Mouse (Mus musculus): ENCODE results near the gene Fstl4.
A peak's percentile ranks its signal among the peaks of the same experiment; 100 is the strongest.

The Fstl4 gene

DNA sequence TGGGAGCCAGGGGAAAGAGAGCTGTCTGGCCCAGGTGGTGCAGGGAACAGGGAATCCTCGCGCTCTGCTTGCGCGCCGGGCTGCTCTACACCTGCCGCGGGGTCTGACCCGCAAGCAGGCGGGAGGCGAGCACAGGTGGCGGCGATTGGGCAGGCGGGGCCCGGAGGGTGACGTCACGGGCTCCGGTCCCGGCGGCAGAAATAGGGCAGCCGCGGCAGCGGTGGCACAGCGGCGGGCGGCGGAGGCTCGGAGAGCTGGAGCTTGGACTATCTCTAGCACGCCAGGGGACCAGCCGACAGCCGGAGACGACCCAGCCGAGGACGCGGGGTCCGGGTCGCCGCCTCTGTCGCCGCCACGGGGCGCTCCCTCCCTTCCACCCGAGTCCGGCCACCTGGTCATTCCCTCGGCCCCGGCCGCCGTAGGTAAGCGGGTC lies at the start of gene Fstl4:
TSS of gene Fstl4 (plus strand) at position 174 of the 433 bp plus-strand sequence.
- peak; percentile 33 to 48 for DNase-seq (ENCODE audit: low spot score in 2 of 2)

DNA sequence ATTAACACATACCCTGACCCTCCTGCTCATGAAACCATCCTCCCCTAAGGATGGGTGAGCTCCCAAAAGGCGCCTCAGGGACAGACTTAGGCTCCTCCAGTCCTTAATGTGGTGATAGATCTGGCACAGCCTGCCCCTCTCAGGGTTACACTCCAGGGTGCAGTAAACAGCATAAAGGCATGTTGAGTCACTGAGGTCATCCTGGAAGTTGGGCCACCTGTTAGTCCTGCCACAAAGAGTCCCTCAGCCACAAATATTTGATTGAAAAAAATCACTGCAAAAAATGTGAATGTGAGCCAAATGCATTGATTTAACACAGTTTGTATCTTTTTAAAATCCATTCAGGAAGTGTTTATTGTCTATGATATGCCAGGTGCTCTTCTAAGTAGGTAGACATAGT lies 45.9 kb upstream of the Fstl4 start:
- DNase-seq (ENCODE audit: low spot score in 2 of 2), result no peak

DNA sequence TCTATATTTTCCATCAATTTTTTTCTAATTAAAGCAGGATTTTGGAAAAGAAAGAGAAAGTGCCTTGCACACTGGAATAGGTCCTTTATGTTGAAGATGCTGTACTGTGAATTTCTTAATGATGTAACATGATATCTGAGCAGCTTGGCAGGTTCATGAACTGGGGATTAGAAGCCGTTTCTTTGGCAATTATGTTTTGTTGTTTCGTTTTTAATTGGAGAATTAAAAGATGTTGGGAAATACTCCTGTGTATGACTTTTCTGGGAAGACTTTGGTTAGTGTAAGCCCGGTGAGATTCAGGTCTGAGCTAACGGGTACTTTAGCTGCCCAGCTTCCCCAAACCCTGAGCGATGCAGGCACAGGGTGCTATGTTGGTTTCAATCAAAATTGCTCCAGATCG lies 43.3 kb upstream of the Fstl4 start:
- DNase-seq (ENCODE audit: low spot score in 2 of 2), result no peak

DNA sequence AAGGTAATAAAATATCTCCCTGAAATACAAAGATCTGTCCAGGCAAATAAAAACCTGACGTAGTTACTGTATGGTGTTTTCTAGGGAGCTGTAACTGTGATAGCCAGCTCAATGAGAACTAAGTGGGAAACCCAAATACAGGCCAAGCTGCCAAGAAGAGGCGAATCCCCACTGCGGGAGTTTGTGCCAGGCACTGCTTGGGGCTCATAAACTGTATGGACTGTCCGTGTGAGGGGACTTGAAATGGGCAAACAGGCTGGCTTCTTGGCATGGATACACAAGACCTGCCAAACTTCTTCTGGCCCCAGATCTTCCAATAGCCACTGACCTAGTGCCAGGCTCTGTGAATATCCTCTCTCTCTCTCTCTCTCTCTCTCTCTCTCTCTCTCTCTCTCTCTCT lies 41.7 kb upstream of the Fstl4 start:
- no peak for DNase-seq (ENCODE audit: low spot score in 2 of 2)

DNA sequence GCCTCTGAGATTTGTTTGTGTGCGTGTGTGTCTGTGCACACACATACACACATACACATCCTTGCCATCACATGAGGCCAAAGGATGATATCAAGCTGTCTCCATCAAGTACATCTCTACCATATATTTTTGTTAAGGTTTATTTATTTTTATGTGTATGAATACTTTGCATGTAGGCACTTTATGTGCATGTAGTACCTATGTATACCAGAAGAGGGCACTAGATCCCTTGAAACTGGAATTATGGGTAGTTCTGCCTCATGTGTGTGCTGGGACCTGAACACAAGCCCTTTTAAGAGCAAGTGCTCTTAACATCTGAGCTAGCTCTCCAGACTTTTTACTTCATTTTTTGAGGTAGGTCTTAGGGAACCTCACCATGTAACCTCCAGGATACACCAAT lies 38.4 kb upstream of the Fstl4 start:
- DNase-seq (ENCODE audit: low spot score in 2 of 2), result no peak

DNA sequence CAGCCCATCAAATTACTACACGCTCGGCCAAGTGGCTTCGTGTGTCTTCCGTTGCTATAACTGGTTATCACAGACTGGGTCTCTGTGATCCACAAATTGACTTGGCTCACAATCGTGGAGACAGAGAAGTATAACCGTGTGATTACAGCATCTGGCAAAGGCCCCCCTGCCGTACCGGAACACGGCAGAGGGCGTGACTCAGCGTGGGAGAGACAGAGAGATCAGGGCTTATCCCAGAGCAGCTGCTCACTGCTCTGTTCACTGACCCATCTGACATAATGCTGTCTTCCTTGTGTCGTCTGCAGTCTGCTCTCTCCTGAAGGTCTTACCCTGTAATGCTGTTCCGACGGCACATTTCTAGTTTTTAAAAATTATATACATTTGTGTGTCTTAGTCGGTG lies 36.0 kb upstream of the Fstl4 start:
- no peak for DNase-seq (ENCODE audit: low spot score in 2 of 2)

DNA sequence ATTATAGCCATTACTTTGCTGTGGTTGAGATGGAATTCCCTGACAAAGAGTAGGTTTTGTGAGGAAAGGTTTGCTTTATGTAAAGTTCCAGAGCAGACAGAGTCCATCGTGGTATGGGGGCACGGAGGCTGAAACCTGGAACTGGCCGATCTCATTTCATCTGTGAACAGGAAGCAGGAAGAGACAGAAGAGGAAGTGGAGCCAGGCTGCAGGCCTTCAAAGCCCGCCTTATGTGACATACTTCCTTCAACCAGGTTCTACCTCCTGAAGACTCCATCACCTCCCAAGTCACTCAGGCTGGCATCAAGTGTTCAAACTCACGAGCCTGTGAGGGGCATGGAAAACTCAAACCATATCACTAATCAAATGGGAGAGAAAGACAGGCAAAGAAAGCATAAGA lies 34.5 kb upstream of the Fstl4 start:
- no peak for DNase-seq (ENCODE audit: low spot score in 2 of 2)

DNA sequence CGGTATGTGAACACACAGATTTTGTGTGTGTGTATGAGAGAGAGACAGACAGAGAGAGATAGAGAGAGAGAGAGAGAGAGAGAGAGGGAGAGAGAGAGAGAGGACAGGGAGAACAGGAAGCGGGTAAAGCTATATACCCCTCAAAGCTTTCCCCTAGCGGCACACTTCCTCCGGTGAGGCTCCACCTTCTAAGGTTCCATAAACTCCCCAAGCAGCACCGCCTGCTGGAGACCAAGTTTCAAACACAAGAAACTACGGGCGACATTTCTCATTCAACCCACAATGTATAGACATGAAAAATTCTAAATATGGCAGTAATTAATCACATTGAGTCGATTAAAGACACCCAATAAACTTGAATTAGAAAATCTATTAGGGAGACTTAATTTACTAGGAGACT lies 32.5 kb upstream of the Fstl4 start:
- DNase-seq (ENCODE audit: low spot score in 2 of 2), result no peak

DNA sequence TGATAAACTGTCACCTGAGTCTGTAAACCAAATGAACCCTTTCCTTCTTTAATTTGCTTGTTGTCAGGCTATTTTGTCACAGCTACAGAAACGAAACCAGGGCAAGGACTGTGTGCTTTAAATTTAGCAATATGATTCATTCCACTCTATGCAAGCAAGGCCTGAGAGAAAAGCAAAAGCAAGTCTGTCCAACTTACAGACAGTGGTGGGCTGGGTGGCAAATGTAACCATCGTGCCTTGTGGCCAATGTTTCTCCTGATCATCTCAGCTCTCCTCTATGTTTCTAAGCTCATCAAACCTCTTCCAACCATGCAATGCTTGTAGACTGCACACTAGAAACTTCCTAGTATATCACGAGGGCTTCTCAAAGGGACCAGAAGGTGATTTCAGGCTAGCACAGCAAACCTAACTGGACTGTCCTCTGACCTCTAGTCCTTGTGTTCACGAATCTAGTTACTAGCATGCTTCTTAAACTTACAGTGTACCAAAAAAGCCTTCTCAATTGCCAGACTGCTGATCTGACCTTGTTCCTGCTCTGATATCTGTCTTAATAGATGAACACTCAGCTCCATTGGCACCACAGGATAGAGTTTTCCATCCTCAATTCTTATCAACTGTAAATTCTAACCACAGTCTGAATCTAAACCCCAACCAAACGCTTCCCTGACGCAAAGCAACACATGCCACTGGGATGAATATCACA lies 29.8 kb upstream of the Fstl4 start:
- peak; percentile 20 to 28 for DNase-seq (ENCODE audit: low spot score in 2 of 2)

DNA sequence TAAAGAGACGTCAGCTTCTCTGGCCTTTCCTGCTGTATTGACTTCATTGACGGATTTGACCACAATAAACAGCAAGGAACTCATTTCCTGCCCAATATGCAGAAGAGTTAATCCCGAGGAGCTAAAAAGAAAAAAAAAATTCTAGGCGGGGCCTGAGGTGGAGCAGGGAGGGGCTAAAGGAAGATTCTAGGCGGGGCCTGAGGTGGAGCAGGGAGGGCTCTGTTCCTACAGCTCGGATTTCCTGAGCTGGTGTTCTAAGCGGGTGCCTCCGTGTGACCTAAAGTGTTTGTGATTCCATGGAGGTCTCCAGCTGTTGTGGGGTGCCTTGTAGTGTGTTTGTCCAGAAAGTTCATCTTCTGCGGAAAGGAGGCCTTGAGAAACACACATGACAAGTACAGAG lies 25.2 kb upstream of the Fstl4 start:
- no peak for DNase-seq (ENCODE audit: low spot score in 2 of 2)

DNA sequence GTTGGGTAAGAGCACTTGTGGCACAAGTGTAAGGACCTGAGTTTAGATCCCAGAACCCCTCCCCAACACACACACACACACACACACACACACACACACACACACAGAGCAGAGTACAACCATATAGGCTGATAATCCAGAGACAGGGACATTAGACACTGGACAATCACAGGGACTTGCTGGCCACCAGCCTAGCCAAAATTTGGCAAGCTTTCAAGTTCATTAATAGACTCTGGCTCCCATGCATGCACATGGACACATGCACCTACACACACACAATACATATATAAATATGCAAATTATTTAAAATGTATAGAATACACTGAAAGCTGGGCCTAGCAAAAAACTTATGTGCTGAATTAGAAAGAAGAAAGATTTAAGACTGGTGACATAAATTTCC lies 24.0 kb upstream of the Fstl4 start:
- DNase-seq (ENCODE audit: low spot score in 2 of 2), result no peak

DNA sequence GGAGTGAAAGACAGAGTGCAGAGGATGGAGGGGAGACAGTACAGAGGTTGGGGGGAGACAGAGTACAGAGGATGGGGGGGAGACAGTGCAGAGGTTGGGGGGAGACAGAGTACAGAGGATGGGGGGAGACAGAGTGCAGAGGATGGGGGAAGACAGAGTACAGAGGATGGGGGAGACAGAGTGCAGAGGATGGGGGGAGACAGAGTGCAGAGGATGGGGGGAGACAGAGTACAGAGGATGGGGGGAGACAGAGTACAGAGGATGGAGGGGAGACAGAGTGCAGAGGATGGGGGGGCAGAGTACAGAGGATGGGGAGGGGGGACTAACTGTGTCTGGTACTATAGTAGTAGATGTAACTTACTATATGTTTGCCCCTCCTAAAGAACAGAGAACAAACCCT lies 20.5 kb upstream of the Fstl4 start:
- no peak for DNase-seq (ENCODE audit: low spot score in 2 of 2)

DNA sequence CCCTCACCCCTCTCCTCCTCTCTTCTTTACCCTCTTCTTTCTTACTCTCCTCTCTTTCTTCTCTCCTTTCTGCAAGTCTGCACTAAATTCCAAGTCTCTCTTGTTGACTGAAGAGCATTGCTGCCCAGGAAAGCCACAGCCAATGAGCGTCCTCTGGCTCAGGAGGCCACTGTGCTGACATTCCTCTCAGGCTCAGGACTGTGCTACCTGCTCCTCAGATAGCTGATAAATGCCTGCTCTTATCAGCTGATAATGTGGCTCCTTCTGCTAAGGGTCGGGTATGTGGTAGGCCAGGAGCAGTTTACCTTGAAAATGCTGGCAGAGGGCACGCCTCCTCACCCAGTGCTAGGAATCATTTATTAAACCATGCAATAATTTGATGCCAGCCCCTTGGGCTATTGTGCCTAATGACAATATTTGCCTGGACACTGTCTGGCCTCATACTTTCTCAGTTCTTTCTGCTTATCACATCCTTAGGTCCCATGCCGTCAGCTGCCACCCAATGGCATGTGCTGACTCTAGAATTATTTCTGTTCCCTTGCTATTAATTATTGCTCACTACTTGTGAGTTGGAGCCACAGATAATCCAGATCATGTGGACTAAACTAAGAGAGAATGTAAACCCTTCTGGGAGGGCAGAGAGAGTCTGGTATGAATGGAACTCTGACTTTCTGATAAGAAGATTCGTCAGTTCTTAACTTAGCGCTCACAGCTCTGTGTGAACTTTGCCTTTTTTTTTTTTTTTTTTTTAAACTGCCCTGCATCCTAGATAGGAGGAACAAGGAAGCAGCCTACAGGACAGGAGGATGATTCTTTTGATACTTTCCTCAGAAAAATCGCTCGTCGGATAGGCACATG lies 19.6 kb upstream of the Fstl4 start:
- DNase-seq (ENCODE audit: low spot score in 2 of 2), result no peak

DNA sequence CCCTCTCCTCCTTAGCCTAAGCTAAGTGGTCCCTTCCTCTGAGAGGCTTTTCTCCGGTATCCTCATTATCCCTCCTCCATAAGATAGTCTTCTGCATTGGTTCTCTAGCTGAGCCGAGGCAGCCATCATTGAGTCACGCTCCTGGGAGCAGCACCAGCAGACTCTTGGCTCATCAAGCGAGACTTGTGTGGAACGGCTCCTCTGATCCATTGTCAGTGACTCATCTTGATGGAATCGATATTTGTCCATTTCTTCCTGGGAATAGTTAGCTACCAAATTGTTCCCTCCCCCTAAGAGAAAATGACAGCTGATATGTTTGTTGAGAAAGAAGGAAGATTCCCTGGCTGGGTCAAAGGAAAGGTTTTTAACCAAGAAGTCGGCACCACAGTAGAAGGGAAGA lies 17.2 kb upstream of the Fstl4 start:
- no peak for DNase-seq (ENCODE audit: low spot score in 2 of 2)

DNA sequence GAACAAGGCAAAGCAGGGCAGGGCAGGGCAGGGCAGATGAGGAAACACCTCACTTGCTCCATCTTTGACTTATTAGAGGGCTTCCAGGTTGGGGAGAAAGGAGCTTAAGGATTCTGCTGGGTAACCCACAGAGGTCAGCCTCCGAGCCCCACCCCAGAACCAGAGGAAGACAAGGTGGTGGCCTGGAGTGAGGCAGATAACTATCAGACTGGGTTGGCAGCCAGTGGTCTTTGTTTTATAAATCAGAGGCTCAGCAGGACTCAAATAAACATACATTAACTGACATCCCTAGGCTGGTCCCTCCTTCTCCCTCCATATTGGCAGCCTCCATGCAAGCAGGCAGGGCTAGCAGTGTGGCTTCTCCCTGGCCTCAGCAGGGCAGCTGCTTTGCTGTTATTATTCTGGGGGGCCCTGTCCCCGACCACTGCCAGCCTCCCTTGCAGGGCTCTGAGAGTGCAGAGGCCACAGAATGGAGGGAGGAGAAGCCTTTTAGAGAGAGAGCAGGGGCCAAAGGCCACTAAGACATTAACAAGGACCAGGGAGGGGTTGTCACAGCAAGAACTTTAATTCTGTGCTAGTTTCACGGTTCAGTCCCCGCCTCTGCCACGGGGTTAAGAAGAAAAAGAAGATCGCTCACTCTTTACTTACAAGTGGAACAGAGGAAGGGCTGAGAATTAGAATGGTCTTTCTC lies 16.5 kb upstream of the Fstl4 start:
- no peak for DNase-seq (ENCODE audit: low spot score in 2 of 2)

DNA sequence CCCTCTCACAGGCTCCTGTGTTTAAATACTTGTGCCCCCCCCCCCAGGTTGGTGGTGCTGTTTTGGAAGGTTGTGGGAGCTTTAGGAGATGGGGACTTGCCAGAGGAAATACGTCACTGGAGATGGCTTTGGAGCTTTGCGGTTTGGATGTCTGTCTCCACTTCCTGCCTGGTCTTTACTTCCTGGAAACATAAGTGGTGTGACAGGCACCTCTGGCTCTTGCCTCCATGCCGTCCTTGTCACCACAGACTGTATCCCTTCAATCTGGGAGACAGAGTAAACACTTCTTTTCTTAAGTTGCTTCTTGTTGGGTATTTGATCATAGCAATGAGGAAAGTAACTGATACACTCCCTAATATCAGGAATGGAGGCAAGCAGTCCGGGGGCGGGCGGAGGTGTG lies 14.4 kb upstream of the Fstl4 start:
- DNase-seq (ENCODE audit: low spot score in 2 of 2), result no peak

DNA sequence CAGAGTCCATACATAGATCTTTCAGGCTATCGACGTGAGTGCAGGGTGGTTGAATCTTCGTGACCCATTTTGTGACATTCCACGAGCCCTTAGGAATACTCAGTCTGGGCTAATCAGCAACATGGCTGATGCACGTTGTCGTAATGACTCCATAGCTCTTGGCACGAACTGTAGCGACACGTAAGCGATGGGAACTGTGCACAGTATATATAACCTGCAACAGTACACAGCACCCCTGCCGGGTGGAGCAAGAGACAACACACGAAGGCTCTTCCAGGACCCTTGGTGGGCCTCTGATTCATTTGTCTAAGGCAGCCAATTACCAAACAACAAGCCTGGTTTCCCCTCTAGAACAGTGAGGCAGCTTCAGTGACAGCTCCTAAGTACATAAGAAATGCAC lies 11.9 kb upstream of the Fstl4 start:
- DNase-seq (ENCODE audit: low spot score in 2 of 2), result no peak

DNA sequence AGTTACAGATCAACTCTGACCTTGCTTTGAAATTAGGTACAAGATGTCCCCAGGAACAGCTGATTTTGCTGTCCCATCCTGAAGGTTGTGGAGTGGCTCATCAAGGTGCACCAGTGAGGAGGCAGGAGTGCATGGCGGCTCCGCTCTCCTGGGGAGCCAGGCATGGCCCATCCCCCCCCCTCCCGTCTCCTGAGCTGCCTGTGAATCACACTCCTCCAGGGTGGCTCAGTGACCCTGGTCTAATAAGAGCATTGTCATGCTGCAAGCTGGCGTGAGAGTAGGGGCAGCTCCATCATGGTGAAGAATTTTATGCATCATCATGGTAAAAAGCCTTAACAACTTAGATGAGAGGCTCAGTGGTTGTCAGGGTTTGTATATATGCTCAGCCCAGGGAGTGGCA lies 11.2 kb upstream of the Fstl4 start:
- no peak for DNase-seq (ENCODE audit: low spot score in 2 of 2)

DNA sequence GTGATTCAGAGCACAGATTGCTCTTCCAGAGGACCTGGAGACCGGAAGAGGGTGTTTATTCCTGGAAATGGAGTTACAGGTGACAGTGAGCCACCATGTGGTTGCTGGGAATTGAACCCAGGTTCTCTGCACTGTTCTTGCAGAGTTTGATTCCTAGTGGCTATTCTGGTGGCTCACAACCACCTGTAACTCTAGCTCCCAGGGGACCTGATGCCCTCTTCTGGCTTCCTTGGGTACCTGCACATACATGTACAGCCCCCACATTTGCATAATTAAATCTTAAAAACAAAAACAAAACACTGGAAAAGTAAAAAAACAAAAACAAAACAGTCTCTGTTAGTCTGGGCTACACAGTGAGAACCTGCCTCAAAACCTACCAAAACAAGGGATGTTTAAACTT lies 2.6 kb upstream of the Fstl4 start:
- no peak for DNase-seq (ENCODE audit: low spot score in 2 of 2)

DNA sequence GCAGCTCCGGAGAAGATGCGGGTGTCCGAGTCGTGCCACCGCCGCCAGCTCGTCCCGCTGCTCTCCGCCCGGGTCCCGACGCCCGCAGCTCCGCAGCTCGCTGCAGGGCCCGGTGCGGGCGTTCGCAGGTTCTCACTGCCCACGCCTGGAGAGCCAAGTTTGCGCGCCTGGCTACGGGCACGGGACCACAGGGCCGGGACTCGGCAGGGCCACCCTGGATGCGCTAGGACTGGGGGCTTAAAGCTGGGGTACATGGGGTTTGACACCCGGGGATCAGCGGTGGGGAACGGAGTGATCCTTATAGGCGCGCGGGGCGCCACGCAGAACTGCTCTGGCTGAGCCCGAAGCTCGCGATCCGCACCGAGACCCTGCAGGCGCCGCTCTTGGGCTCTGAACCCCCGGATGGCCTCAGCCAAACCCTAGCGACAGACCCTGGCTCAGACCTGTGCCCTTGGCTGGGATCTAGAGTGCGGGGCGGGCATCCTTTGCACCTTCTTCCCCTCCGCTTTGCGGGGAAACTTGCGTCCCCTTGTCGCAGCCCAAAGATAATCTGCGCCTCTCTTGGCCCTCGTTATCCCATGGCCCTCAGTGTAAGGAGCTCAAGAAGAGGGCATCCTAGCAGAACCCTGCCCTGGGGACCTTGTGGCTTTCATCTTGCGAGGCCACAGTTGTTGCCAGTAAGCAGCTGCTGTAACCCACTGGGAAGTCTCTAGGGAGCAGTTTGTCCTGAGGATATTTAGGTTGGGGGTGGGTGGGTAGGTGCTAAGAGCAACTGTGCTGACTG lies 652 bp downstream of the Fstl4 start:
- DNase-seq (ENCODE audit: low spot score in 2 of 2), result peak in 1 of 2 experiments; percentile 10

DNA sequence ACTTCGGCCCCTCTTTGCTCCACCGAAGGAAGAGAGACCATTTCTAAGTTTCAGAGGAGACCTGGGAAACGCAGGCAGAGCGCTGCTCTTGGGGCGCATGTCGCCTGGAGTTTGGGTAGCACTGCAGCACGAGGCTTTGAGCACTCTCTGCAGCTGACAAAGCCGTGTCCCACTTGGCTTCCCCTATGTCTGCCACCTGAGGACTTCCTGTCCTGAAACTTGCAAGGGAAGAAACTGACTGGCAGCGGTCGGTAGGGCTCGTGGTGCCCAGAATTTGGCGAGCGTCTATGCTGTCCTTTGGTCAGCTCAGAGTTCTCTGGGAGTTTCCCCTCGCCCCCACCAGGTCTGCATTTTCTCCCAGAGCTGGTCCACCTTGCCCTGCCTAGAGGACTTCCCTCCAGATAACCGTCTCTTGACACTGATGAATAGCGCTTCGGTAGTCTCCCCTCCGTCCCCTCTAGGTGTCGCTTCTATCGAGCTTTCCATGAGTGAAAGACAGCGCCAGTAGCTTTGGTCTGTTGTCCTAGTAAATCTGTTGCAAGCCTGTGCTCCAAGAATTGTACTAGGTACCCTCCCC lies 1.3 kb downstream of the Fstl4 start:
- peak; percentile 24 to 54 for DNase-seq (ENCODE audit: low spot score in 2 of 2)

DNA sequence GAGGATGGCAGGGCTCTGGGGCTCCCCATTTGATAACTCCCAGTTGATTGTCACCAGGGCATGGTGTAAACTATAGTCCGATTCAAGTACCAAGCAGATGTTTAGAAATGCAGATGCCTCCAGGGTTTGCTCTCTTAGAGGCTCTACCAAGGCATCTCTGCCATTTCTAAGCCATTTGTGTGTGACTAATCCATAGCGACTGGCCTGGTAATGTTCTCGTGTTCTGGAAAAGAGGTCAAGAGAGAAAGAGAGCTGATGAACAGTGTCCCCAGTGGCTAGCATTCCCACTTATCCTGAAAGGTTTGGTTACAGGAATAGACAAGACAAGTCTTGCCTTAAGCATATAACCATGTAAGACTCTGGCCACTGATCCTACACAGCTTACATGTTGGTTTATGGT lies 3.5 kb downstream of the Fstl4 start:
- DNase-seq (ENCODE audit: low spot score in 2 of 2), result no peak
